Mouse (Mus musculus): ENCODE data around the gene Kansl1.

DNA sequence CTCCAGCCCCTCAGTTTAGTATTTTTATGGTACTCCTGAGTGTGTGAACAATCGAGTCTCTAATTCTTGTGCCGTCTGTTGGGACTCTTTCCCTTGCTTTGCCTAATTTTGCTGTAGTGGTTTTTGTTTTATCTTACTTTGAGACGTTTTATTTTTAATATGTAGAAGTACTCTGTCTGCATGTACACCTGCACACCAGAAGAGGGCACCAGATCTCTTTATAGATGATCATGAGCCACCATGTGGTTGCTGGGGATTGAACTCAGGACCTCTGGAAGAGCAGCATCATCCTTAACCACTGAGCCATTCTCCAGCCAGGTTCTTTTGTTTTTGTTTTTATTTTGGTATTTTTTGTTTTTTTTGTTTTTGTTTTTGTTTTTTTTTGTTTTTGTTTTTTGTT, 19.6 kb upstream of the Kansl1 start:
- TF ChIP-seq POLR2A (IDR thresholded peaks at IDR 0.05; ENCODE audit: borderline replicate concordance, low read depth, low read length) (no peak), CTCF (IDR thresholded peaks at IDR 0.05; ENCODE audit: low read depth, low read length) (no peak)

All from bone marrow macrophage, adult 2 months (primary cell).